Mouse (Mus musculus) liver, postnatal 0 days (tissue): ENCODE measurements around the gene Jmjd8. TPM values are rescaled to one million over a fixed set of nuclear protein-coding genes. Genes with fewer than 3 reads are reported as not detected.

ENCODE experiments used
- ATAC-seq: fragments of 200-750 bp; cut with Nextera tagmentation; 2 replicates; pipeline ENCODE4 v1.8.0; 2017; ENCODE audit warnings: mild to moderate bottlenecking, moderate library complexity
- DNase-seq: peaks from one replicate; pipeline ENCODE4 v3.0.0-alpha.2; 2016
- H3K27ac ChIP-seq: fragments of 300-500 bp; sonication (generic); 2 replicates; pipeline ENCODE4 v1.5.1; 2014; ENCODE audit warnings: antibody characterized with exemption, moderate library complexity, mild to moderate bottlenecking, low read depth
- H3K27me3 ChIP-seq: fragments of 300-500 bp; sonication (generic); 2 replicates; pipeline ENCODE4 v1.6.1; 2014; ENCODE audit warnings: low read length, control low read depth, mixed read lengths; ENCODE audit not compliant: insufficient read depth
- H3K36me3 ChIP-seq: fragments of 300-500 bp; sonication (generic); replicated peaks from 2 replicates; pipeline ENCODE4 v1.6.1; 2014; ENCODE audit warnings: mild to moderate bottlenecking, control low read depth, low read length, moderate library complexity, mixed read lengths; ENCODE audit not compliant: insufficient read depth
- H3K4me1 ChIP-seq: fragments of 300-500 bp; sonication (generic); 2 replicates; pipeline ENCODE4 v1.6.1; 2014; ENCODE audit warnings: antibody characterized with exemption, mild to moderate bottlenecking, control low read depth; ENCODE audit not compliant: insufficient read depth
- H3K4me2 ChIP-seq: fragments of 300-500 bp; sonication (generic); 2 replicates; pipeline ENCODE4 v1.6.1; 2014; ENCODE audit warnings: low read depth, mild to moderate bottlenecking, low read length, moderate library complexity, mixed read lengths
- H3K4me3 ChIP-seq: fragments of 300-500 bp; sonication (generic); 2 replicates; pipeline ENCODE4 v1.5.1; 2014; ENCODE audit warnings: low read depth, low read length
- H3K9ac ChIP-seq: fragments of 300-500 bp; sonication (generic); replicated peaks from 2 replicates; pipeline ENCODE4 v1.6.1; 2014; ENCODE audit warnings: mild to moderate bottlenecking, moderate library complexity
- H3K9me3 ChIP-seq: fragments of 300-500 bp; sonication (generic); 2 replicates; pipeline ENCODE4 v1.6.1; 2016; ENCODE audit warnings: mild to moderate bottlenecking, control low read depth, low read length, mixed read lengths
- CTCF ChIP-seq: sonication (generic); IDR thresholded peaks from 2 replicates; pipeline ENCODE4 v1.5.1; 2016; ENCODE audit warnings: antibody characterized with exemption, low read depth
- EP300 ChIP-seq: IDR thresholded peaks from 2 replicates; pipeline ENCODE4 v1.6.1; 2016; ENCODE audit warnings: antibody characterized with exemption, low read depth, mild to moderate bottlenecking
- WGBS: fragments of 180-500 bp; shearing (Covaris S2); extraction: QIAGEN DNeasy Blood & Tissue Kit; methylation state at CpG from one replicate; pipeline ENCODE4 v1.1.7; 2014; ENCODE audit not compliant: insufficient replicate concordance; 5-methylcytosine and 5-hydroxymethylcytosine counted together
- polyA plus RNA-seq: library from polyadenylated mRNA; unstranded; fragments of >200 nt; fragmentation: Nextera tagmentation; extraction: Ambion mirVana; gene quantifications from 2 replicates; pipeline ENCODE4 v1.2.1, GENCODE M21; 2015

The Jmjd8 gene
- polyA plus RNA-seq, result 12.8 and 13.8 TPM in 2 replicates

DNA sequence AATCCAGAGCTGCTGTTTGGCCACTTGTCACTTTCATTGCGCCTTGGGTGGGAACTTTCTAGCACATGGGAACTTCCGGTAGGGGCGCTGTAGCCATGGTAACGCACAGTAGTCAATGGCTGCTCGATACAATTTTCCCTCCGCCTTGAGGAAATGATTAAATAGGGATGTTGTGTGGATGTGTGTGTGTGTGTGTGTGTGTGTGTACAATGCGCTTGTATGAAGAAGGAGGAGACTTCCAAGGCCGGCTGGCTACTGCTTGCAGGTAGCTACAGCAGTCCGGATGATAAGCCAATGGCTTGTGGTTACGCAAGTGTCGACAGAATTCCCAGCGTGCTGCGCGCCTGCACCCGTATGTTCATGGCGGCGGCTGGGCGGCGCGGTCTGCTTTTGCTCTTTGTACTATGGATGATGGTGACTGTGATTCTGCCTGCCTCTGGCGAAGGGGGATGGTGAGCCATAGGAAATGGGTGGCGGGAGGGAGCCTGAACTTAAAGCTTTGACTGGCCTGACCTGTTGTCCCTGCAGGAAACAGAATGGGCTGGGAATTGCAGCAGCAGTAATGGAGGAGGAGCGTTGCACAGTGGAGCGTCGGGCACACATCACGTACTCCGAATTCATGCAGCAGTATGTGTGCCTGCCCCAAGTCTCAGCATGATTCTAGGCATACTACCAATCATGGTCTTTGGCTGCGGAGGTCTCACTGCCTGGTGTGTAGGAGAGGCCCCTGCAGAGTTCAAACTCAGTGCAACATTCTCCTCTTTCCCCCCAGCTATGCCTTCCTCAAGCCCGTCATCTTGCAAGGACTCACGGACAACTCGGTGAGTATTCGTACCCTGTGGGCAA, at the start of gene Jmjd8:
Gene Jmjd8 (plus strand): TSS at position 156 of the 846 bp plus-strand sequence.
- peaks cover 31% of the 10 kb centered on the region for H3K36me3 ChIP-seq
- WGBS, result 1% methylated on average over 32 of the region's 32 CpGs
- DNase-seq (peak; percentile 83), ATAC-seq (peak; percentile 31)
- no peaks in the 10 kb centered on the region for H3K9me3 ChIP-seq
- peak within 1 kb of the TSS; percentile 63 for H3K9ac ChIP-seq
- H3K27ac ChIP-seq, result peak within 1 kb of the TSS; percentile 67
- H3K27me3 ChIP-seq, result no peaks in the 10 kb centered on the region
- H3K4me2 ChIP-seq, result peak within 1 kb of the TSS; percentile 78
- H3K4me1 ChIP-seq, result peaks cover 50% of the 10 kb centered on the region
- H3K4me3 ChIP-seq, result peak within 1 kb of the TSS; percentile 56
- TF ChIP-seq EP300, result no peak
- peak; percentile 59 for TF ChIP-seq CTCF

DNA sequence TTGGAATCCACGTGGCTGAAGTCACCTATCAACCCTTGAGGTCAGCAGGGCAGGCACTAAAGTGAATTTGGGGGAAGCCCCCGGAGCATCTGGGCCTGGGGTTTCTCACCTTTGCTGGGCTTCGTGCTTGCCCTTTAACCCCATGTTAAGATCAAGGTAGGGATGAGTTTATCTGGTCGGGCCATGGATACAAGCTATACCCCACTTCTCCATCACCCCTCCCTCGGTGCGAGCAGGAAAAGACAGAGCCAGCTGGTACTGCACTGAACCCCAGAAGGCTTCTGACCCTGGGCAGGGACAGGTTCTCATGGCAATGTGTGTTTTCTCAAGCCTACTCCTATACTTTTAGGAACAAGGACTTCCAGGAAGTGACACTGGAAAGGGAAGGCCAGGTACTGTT, 47.3 kb upstream of the Jmjd8 start:
- Histone ChIP-seq H3K4me2 (no peak overlapping the region), H3K27ac (no peak overlapping the region), H3K27me3 (no peaks in the 10 kb centered on the region), H3K4me1 (peaks cover 13% of the 10 kb centered on the region; the same call in 1 of the 2 replicates), H3K36me3 (peaks cover 42% of the 10 kb centered on the region), H3K4me3 (no peak overlapping the region), H3K9me3 (no peaks in the 10 kb centered on the region), H3K9ac (no peak overlapping the region)
- ATAC-seq (no peak), DNase-seq (no peak)
- no peak for TF ChIP-seq EP300
- no peak for TF ChIP-seq CTCF
- 80% methylated on average over 6 of the region's 6 CpGs for WGBS

DNA sequence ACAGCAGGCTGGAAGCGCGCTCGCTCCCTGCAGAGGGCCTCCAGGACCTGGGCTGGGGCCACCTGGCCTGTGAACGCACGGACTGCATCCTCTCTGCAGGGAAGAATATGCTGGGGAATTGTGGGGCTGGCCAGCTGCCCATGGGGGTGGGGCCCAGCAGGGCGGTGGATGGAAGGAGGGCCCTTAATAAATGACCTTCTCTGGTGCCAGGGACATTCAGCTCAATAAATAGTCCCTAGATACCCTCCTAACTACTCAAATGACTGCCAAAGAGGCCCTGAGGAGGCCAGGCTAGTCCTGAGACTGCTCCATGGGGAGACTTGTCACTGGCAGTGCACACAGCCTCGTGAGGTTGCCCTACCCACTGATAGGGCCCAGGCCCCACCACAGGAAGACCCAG, 45.6 kb upstream of the Jmjd8 start:
- no peak for TF ChIP-seq CTCF
- no peak for TF ChIP-seq EP300
- WGBS, result 83% methylated on average over 7 of the region's 7 CpGs
- no peak for ATAC-seq

GRCm38 (mm10) chr17:25783861-25784574, 44.6 kb upstream of the Jmjd8 start:
- 79% methylated on average over 15 of the region's 15 CpGs for WGBS
- Histone ChIP-seq H3K9ac (no peak overlapping the region), H3K4me2 (peak overlapping the region; percentile 89; the same call in 1 of the 2 replicates), H3K27me3 (no peaks in the 10 kb centered on the region), H3K27ac (no peak overlapping the region), H3K36me3 (peaks cover 31% of the 10 kb centered on the region), H3K4me3 (no peak overlapping the region), H3K4me1 (peaks cover 13% of the 10 kb centered on the region; the same call in 1 of the 2 replicates), H3K9me3 (no peaks in the 10 kb centered on the region)
- TF ChIP-seq EP300 (no peak), CTCF (no peak)
- DNase-seq (no peak), ATAC-seq (no peak)

More for the DNA sequence above, 45.6 kb upstream of the Jmjd8 start:
- peaks cover 31% of the 10 kb centered on the region for H3K36me3 ChIP-seq
- H3K27me3 ChIP-seq, result no peaks in the 10 kb centered on the region
- no peak overlapping the region for H3K4me2 ChIP-seq
- no peak for DNase-seq
- H3K9ac ChIP-seq, result no peak overlapping the region
- peaks cover 13% of the 10 kb centered on the region; the same call in 1 of the 2 replicates for H3K4me1 ChIP-seq
- no peaks in the 10 kb centered on the region for H3K9me3 ChIP-seq
- H3K27ac ChIP-seq, result no peak overlapping the region
- no peak overlapping the region for H3K4me3 ChIP-seq

DNA sequence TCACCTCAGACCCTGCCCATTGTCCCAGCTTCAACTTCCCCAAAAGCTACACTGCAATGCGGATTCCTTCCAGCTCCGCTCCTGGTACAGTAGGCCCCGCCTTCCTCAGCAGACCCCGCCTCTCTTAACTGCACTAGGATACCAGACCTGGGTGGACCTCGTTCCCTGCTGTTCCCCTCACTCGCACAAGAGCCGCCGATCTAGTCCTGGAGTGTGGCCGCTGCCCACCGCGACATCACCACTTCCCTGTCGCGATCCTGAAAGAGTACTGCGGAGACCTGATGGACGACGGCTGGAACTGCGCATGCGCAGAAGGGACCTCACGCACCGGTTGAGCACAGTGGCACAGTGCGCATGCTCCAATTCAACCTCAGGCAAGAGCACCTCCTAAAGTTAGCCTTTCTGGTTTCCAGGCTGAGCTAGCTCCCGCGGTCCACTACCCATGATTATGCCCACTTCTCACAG, 43.4 kb upstream of the Jmjd8 start, which contains the start of gene Haghl:
Gene Haghl (minus strand): TSS at position 393 of the 465 bp plus-strand sequence.
- DNase-seq, result peak; percentile 96
- Histone ChIP-seq H3K4me2 (peak within 1 kb of the TSS; percentile 89), H3K4me3 (peak within 1 kb of the TSS; percentile 65), H3K9ac (peak within 1 kb of the TSS; percentile 68), H3K27me3 (no peaks in the 10 kb centered on the region), H3K36me3 (peaks cover 26% of the 10 kb centered on the region), H3K4me1 (peaks cover 13% of the 10 kb centered on the region; the same call in 1 of the 2 replicates), H3K27ac (peak within 1 kb of the TSS; percentile 64), H3K9me3 (no peaks in the 10 kb centered on the region)
- ATAC-seq, result peak; percentile 94
- TF ChIP-seq EP300 (no peak), CTCF (peak; percentile 9; the same call in 1 of the 2 replicates)
- under 1% methylated on average over 23 of the region's 23 CpGs for WGBS

GRCm38 (mm10) chr17:25786280-25786679, 42.4 kb upstream of the Jmjd8 start, which contains the start of gene Ccdc78:
Ccdc78 (plus strand) TSS chr17:25786580.
- Histone ChIP-seq H3K4me2 (peak within 1 kb of the TSS; percentile 89), H3K4me3 (peak within 1 kb of the TSS; percentile 65), H3K9me3 (no peaks in the 10 kb centered on the region), H3K4me1 (peaks cover 14% of the 10 kb centered on the region), H3K9ac (peak within 1 kb of the TSS; percentile 68), H3K36me3 (peaks cover 21% of the 10 kb centered on the region), H3K27ac (peak within 1 kb of the TSS; percentile 64; the same call in 1 of the 2 replicates), H3K27me3 (no peaks in the 10 kb centered on the region)
- TF ChIP-seq EP300, result no peak
- no peak for TF ChIP-seq CTCF
- WGBS, result 70% methylated on average over 3 of the region's 3 CpGs
- no peak for DNase-seq
- ATAC-seq, result no peak
